Mouse (Mus musculus) gastrocnemius, postnatal 25 days (tissue): ENCODE measurements around the gene Bend4. TPM values are rescaled to one million over a fixed set of nuclear protein-coding genes. Genes with fewer than 3 reads are reported as not detected.

Experiments
- total RNA-seq, 2 experiments: library from RNA; stranded (reverse); gene quantifications; 1 replicate in 1 of 2; 2 replicates in 1 of 2; pipeline ENCODE4 v1.2.3; 2021

Gene Bend4
- total RNA-seq, 2 experiments from 2014 or later, result 0.28 to 0.32 TPM

Other genes starting within 250 kb of the Bend4 start
- gene Tmem33, start 167.7 kb downstream of the Bend4 start, total RNA-seq, result 10 to 100 TPM; 23.0 to 30.3 TPM
- 100 to 1,000 TPM in 1 of 2 experiments, 10 to 100 TPM in 1; 99.0 to 104 TPM for gene Slc30a9, start 121.4 kb downstream of the Bend4 start, total RNA-seq
- 1 to 10 TPM in 1 of 2 experiments, under 1 TPM in 1; 0.94 to 1.9 TPM for gene Shisa3, start 179.6 kb upstream of the Bend4 start, total RNA-seq